Mouse (Mus musculus): ENCODE results near the gene Rgn. TPM values are rescaled to one million over a fixed set of nuclear protein-coding genes. Genes with fewer than 3 reads are reported as not detected.
A peak's percentile ranks its signal among the peaks of the same experiment; 100 is the strongest.

The Rgn gene
- total RNA-seq (2012; rRNA removed), result not detected in 2 replicates

GRCm38 (mm10) chrX:20549532-20549931 is at the start of gene Rgn:
Gene Rgn (plus strand): TSS chrX:20549787.
- no peak for DNase-seq (ENCODE audit: low read depth, low spot score)

GRCm38 (mm10) chrX:20520290-20520939 is 29.2 kb upstream of the Rgn start:
- Histone ChIP-seq H3K9ac (ENCODE audit: insufficient read depth, low read depth, low read length, poor library complexity, severe bottlenecking) (no peak overlapping the region), H3K36me3 (ENCODE audit: control insufficient read depth, insufficient read depth, low read length, poor library complexity, severe bottlenecking) (peaks cover 4% of the 10 kb centered on the region), H3K9me3 (ENCODE audit: control insufficient read depth, insufficient read depth, low read depth, low read length) (no peaks in the 10 kb centered on the region), H3K4me1 (ENCODE audit: control insufficient read depth in 2 of 2, insufficient read depth in 2 of 2, low read length in 2 of 2, poor library complexity in 1 of 2) (no peaks in the 10 kb centered on the region), H3K4me3 (ENCODE audit: insufficient read depth in 1 of 2, low read depth in 1 of 2, low read length in 2 of 2, poor library complexity in 1 of 2, severe bottlenecking in 1 of 2) (no peak overlapping the region), H3K27ac (ENCODE audit: insufficient read depth, low read depth, low read length, poor library complexity, severe bottlenecking) (no peak overlapping the region)
- no peak for TF ChIP-seq HCFC1 (IDR thresholded peaks at IDR 0.05; ENCODE audit: borderline replicate concordance, insufficient read depth, low read length)
- no peak for TF ChIP-seq MAFK (IDR thresholded peaks at IDR 0.05; ENCODE audit: insufficient read depth, low read depth, low read length)
- no peak for TF ChIP-seq ZC3H11A (IDR thresholded peaks at IDR 0.05; ENCODE audit: borderline replicate concordance, low read depth, low read length)
- no peak for TF ChIP-seq CHD2 (IDR thresholded peaks at IDR 0.05; ENCODE audit: low read depth, low read length)
- TF ChIP-seq ZNF384 (IDR thresholded peaks at IDR 0.05; ENCODE audit: low read depth, low read length), result no peak
- in situ Hi-C loops (cut with MboI; ENCODE audit: low sequenced_read_pairs in 2 of 2, unreplicated experiment in 2 of 2), result no loop called here
- DNase-seq (ENCODE audit: low read depth, low spot score), result no peak

More at GRCm38 (mm10) chrX:20549532-20549931, at the start of gene Rgn:
- no peak within 1 kb of the TSS for H3K9ac ChIP-seq (ENCODE audit: insufficient read depth, low read depth, low read length, poor library complexity, severe bottlenecking)
- no peaks in the 10 kb centered on the region for H3K4me1 ChIP-seq (ENCODE audit: control insufficient read depth in 2 of 2, insufficient read depth in 2 of 2, low read length in 2 of 2, poor library complexity in 1 of 2)
- TF ChIP-seq ZNF384 (IDR thresholded peaks at IDR 0.05; ENCODE audit: low read depth, low read length), result no peak
- TF ChIP-seq CHD2 (IDR thresholded peaks at IDR 0.05; ENCODE audit: low read depth, low read length), result no peak
- TF ChIP-seq ZC3H11A (IDR thresholded peaks at IDR 0.05; ENCODE audit: borderline replicate concordance, low read depth, low read length), result no peak
- TF ChIP-seq HCFC1 (IDR thresholded peaks at IDR 0.05; ENCODE audit: borderline replicate concordance, insufficient read depth, low read length), result no peak
- no peak for TF ChIP-seq MAFK (IDR thresholded peaks at IDR 0.05; ENCODE audit: insufficient read depth, low read depth, low read length)
- no peak within 1 kb of the TSS for H3K27ac ChIP-seq (ENCODE audit: insufficient read depth, low read depth, low read length, poor library complexity, severe bottlenecking)
- no peaks in the 10 kb centered on the region for H3K9me3 ChIP-seq (ENCODE audit: control insufficient read depth, insufficient read depth, low read depth, low read length)
- H3K4me3 ChIP-seq (ENCODE audit: insufficient read depth in 1 of 2, low read depth in 1 of 2, low read length in 2 of 2, poor library complexity in 1 of 2, severe bottlenecking in 1 of 2), result peak within 1 kb of the TSS in 1 of 2 experiments; percentile 16; a peak in 1 of 4 replicates
- no peaks in the 10 kb centered on the region for H3K36me3 ChIP-seq (ENCODE audit: control insufficient read depth, insufficient read depth, low read length, poor library complexity, severe bottlenecking)
- in situ Hi-C loops (cut with MboI; ENCODE audit: low sequenced_read_pairs in 2 of 2, unreplicated experiment in 2 of 2), result no loop called here

- no peaks in the 10 kb centered on the region for H3K4me1 ChIP-seq (ENCODE audit: control insufficient read depth in 2 of 2, insufficient read depth in 2 of 2, low read length in 2 of 2, poor library complexity in 1 of 2)
- H3K27ac ChIP-seq (ENCODE audit: insufficient read depth, low read depth, low read length, poor library complexity, severe bottlenecking), result no peak overlapping the region
- H3K36me3 ChIP-seq (ENCODE audit: control insufficient read depth, insufficient read depth, low read length, poor library complexity, severe bottlenecking), result peaks cover 4% of the 10 kb centered on the region
- no peak overlapping the region for H3K4me3 ChIP-seq (ENCODE audit: insufficient read depth in 1 of 2, low read depth in 1 of 2, low read length in 2 of 2, poor library complexity in 1 of 2, severe bottlenecking in 1 of 2)
- H3K9me3 ChIP-seq (ENCODE audit: control insufficient read depth, insufficient read depth, low read depth, low read length), result no peaks in the 10 kb centered on the region
- in situ Hi-C loops (cut with MboI; ENCODE audit: low sequenced_read_pairs in 2 of 2, unreplicated experiment in 2 of 2), result no loop called here
- no peak for DNase-seq (ENCODE audit: low read depth, low spot score)
- no peak overlapping the region for H3K9ac ChIP-seq (ENCODE audit: insufficient read depth, low read depth, low read length, poor library complexity, severe bottlenecking)
- TF ChIP-seq MAFK (IDR thresholded peaks at IDR 0.05; ENCODE audit: insufficient read depth, low read depth, low read length) (no peak), ZNF384 (IDR thresholded peaks at IDR 0.05; ENCODE audit: low read depth, low read length) (no peak), HCFC1 (IDR thresholded peaks at IDR 0.05; ENCODE audit: borderline replicate concordance, insufficient read depth, low read length) (no peak), CHD2 (IDR thresholded peaks at IDR 0.05; ENCODE audit: low read depth, low read length) (no peak), ZC3H11A (IDR thresholded peaks at IDR 0.05; ENCODE audit: borderline replicate concordance, low read depth, low read length) (no peak)
Measured at GRCm38 (mm10) chrX:20521578-20521977, 28.0 kb upstream of the Rgn start.

- Histone ChIP-seq H3K27ac (ENCODE audit: insufficient read depth, low read depth, low read length, poor library complexity, severe bottlenecking) (no peak overlapping the region), H3K36me3 (ENCODE audit: control insufficient read depth, insufficient read depth, low read length, poor library complexity, severe bottlenecking) (no peaks in the 10 kb centered on the region), H3K9ac (ENCODE audit: insufficient read depth, low read depth, low read length, poor library complexity, severe bottlenecking) (no peak overlapping the region), H3K9me3 (ENCODE audit: control insufficient read depth, insufficient read depth, low read depth, low read length) (no peaks in the 10 kb centered on the region), H3K4me3 (ENCODE audit: insufficient read depth in 1 of 2, low read depth in 1 of 2, low read length in 2 of 2, poor library complexity in 1 of 2, severe bottlenecking in 1 of 2) (no peak overlapping the region), H3K4me1 (ENCODE audit: control insufficient read depth in 2 of 2, insufficient read depth in 2 of 2, low read length in 2 of 2, poor library complexity in 1 of 2) (no peaks in the 10 kb centered on the region)
- DNase-seq (ENCODE audit: low read depth, low spot score), result no peak
- TF ChIP-seq HCFC1 (IDR thresholded peaks at IDR 0.05; ENCODE audit: borderline replicate concordance, insufficient read depth, low read length) (no peak), ZNF384 (IDR thresholded peaks at IDR 0.05; ENCODE audit: low read depth, low read length) (no peak), CHD2 (IDR thresholded peaks at IDR 0.05; ENCODE audit: low read depth, low read length) (no peak), MAFK (IDR thresholded peaks at IDR 0.05; ENCODE audit: insufficient read depth, low read depth, low read length) (no peak), ZC3H11A (IDR thresholded peaks at IDR 0.05; ENCODE audit: borderline replicate concordance, low read depth, low read length) (no peak)
- in situ Hi-C loops (cut with MboI; ENCODE audit: low sequenced_read_pairs in 2 of 2, unreplicated experiment in 2 of 2), result no loop called here
Measured at GRCm38 (mm10) chrX:20532621-20533020, 17.0 kb upstream of the Rgn start.
